Mouse (Mus musculus) embryonic facial prominence, embryonic 14.5 days (tissue): Measurements from ENCODE around the gene Abhd17b. TPM values are rescaled to one million over a fixed set of nuclear protein-coding genes. Genes with fewer than 3 reads are reported as not detected.

Experiments used
- ATAC-seq: fragments of 200-750 bp; cut with Nextera tagmentation; 2 replicates; pipeline ENCODE4 v1.8.0; 2017; ENCODE audit warnings: low read depth, moderate number of reproducible peaks, moderate TSS enrichment
- DNase-seq: peaks from one replicate; pipeline ENCODE4 v3.0.0-alpha.2; 2015; ENCODE audit warnings: low spot score
- H3K27ac ChIP-seq: fragments of 300-500 bp; sonication (generic); replicated peaks from 2 replicates; pipeline ENCODE4 v1.5.1; 2014; ENCODE audit warnings: low read depth, mild to moderate bottlenecking, low read length, moderate library complexity
- H3K27me3 ChIP-seq: fragments of 300-500 bp; sonication (generic); replicated peaks from 2 replicates; pipeline ENCODE4 v1.6.1; 2014; ENCODE audit warnings: low read length; ENCODE audit not compliant: control insufficient read depth, insufficient read depth
- H3K36me3 ChIP-seq: fragments of 300-500 bp; sonication (generic); 2 replicates; pipeline ENCODE4 v1.6.1; 2014; ENCODE audit warnings: low read length, mixed read lengths; ENCODE audit not compliant: control insufficient read depth, insufficient read depth
- H3K4me1 ChIP-seq: fragments of 300-500 bp; sonication (generic); 2 replicates; pipeline ENCODE4 v1.6.1; 2014; ENCODE audit warnings: antibody characterized with exemption, low read length; ENCODE audit not compliant: control insufficient read depth, insufficient read depth
- H3K4me2 ChIP-seq: fragments of 300-500 bp; sonication (generic); 2 replicates; pipeline ENCODE4 v1.6.1; 2014; ENCODE audit warnings: low read depth, mild to moderate bottlenecking, low read length, moderate library complexity, mixed read lengths
- H3K4me3 ChIP-seq: fragments of 300-500 bp; sonication (generic); 2 replicates; pipeline ENCODE4 v1.5.1; 2014; ENCODE audit warnings: low read depth, mild to moderate bottlenecking, low read length
- H3K9ac ChIP-seq: fragments of 300-500 bp; sonication (generic); 2 replicates; pipeline ENCODE4 v1.6.1; 2014; ENCODE audit warnings: low read depth, mild to moderate bottlenecking, low read length, moderate library complexity, mixed read lengths
- H3K9me3 ChIP-seq: fragments of 300-500 bp; sonication (generic); 2 replicates; pipeline ENCODE4 v1.6.1; 2016; ENCODE audit warnings: low read length; ENCODE audit not compliant: control insufficient read depth
- WGBS: fragments of 180-500 bp; shearing (Covaris S2); extraction: QIAGEN DNeasy Blood & Tissue Kit; methylation state at CpG from one replicate; pipeline ENCODE4 v1.1.7; 2014; 5-methylcytosine and 5-hydroxymethylcytosine counted together
- polyA plus RNA-seq: library from polyadenylated mRNA; unstranded; fragments of >200 nt; fragmentation: Nextera tagmentation; extraction: Ambion mirVana; gene quantifications from 2 replicates; pipeline ENCODE4 v1.2.1, GENCODE M21; 2014

The Abhd17b gene
- 39.3 and 39.8 TPM in 2 replicates for polyA plus RNA-seq

DNA sequence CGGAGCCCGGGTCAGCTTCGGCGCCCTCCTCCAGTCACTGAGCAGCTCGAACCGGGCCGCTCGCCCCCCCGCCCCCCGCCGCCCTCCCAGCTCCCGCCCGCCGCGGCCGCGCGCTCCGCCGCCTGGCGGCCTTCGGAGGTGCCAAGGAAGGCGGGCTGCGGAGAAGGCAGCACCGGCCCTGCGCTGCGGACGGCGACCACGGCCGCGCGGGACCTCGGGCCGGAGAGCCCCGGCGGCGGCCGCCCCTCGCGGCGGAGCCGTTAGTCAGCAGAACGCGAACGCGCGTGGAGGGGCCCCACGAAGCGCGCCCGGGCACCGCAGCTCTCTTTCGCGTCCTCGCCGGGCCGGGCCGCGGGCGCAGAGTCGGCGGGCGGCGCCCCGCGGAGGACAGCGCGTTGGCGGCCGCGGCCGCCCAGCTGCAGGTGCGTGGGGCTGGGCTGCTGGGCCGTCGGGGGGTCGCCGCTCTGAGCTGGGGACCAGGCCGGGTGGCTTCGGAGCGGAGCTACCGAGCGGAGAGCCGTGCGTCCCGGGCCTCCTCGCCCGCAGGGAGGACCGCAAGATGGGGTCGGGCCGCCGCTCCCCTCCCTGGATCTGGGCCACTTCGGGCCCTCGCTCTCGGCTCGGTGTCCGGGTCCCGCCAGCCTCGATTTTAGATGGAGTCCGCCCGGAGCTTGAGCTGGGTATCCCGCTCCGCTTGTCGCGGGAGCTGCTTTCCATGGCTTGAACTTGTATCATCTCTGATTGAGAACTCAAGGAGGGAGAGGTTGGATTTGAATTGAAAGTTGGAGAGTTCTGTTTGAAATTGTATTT is at the start of gene Abhd17b:
TSS of gene Abhd17b (plus strand) at position 14 of the 810 bp plus-strand sequence.
- H3K9me3 ChIP-seq = no peaks in the 10 kb centered on the region
- WGBS = 1% methylated on average over 19 of the region's 105 CpGs
- H3K27ac ChIP-seq = peak within 1 kb of the TSS; percentile 98
- H3K36me3 ChIP-seq = 0 out of 2 replicates have a peak, but pooled peaks cover 4% of the 10 kb centered on the region
- DNase-seq (peak; percentile 62), ATAC-seq (peak; percentile 48)
- peak within 1 kb of the TSS; percentile 95 for H3K9ac ChIP-seq
- H3K4me3 ChIP-seq = peak within 1 kb of the TSS; percentile 88
- peak within 1 kb of the TSS; percentile 75 for H3K4me2 ChIP-seq
- H3K4me1 ChIP-seq = peaks cover 18% of the 10 kb centered on the region
- H3K27me3 ChIP-seq = no peaks in the 10 kb centered on the region

DNA sequence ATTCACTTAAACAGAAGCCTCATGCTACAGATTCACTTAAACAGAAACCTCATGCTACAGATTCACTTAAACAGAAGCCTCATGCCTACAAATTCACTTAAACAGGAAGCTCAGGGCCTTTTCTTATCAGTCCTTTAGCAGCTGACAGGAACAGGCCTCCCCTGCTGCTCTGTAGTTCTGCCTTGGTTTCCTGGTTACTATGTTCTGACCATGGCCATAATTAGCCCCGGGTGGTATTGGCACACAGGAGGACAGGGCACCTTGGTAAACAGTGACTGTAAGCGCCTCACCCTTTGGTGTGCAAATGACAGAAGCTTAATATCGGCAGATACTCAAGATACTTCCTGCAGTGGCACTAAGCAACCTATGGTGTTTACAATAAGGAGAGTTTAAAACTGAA is 49.1 kb upstream of the Abhd17b start:
- no peak overlapping the region for H3K9ac ChIP-seq
- H3K4me3 ChIP-seq = no peak overlapping the region
- H3K36me3 ChIP-seq = no peaks in the 10 kb centered on the region
- no peak for ATAC-seq
- WGBS = 74% methylated on average over 3 of the region's 3 CpGs
- H3K9me3 ChIP-seq = no peaks in the 10 kb centered on the region
- H3K4me2 ChIP-seq = no peak overlapping the region
- H3K4me1 ChIP-seq = peaks cover 6% of the 10 kb centered on the region; the same call in 1 of the 2 replicates
- H3K27ac ChIP-seq = no peak overlapping the region
- no peaks in the 10 kb centered on the region for H3K27me3 ChIP-seq
- no peak for DNase-seq

DNA sequence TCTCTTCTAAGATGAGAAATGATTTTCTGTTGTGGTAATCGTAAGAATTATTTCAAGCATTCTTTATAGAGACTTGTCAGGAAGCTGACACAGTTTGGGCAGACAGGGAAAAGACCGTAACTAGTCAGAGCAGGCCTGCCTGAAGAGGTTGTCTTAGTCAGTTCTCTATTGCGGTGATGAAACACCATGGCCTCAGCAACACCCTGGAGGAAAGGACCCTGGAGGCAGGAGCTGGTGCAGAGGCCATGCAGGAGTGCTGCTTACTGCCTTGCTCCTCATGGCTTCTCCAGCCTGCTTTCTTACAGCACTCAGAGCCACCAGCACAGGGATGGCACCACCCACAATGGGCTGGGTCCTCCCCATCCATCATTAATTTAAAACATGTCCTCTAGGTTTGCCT is 47.7 kb upstream of the Abhd17b start:
- H3K4me3 ChIP-seq = no peak overlapping the region
- H3K9me3 ChIP-seq = no peaks in the 10 kb centered on the region
- DNase-seq = no peak
- H3K9ac ChIP-seq = no peak overlapping the region
- H3K4me2 ChIP-seq = no peak overlapping the region
- H3K4me1 ChIP-seq = no peaks in the 10 kb centered on the region
- H3K27me3 ChIP-seq = no peaks in the 10 kb centered on the region
- no peak overlapping the region for H3K27ac ChIP-seq
- no peak for ATAC-seq
- 78% methylated on average over 3 of the region's 3 CpGs for WGBS
- no peaks in the 10 kb centered on the region for H3K36me3 ChIP-seq

DNA sequence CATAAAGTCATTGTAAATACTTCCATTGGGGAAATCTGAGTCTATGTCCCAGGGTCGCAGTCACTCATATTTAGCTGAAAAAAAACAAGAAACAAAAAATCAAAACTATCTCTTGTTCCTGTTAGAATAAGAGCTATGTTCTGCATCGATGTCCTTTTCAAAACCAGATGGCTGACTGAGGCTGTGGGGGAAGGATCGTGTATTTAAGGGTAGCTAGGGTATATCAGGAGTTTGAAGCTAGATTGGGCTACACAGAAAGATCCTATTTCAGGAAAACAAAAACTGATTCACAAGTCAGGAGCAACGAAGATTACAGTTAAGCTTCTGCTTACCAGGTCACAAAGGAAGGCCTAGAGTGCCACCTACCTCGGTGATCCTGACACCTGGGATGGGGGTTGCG is 42.7 kb upstream of the Abhd17b start:
- 62% methylated on average over 6 of the region's 6 CpGs for WGBS
- H3K27ac ChIP-seq = no peak overlapping the region
- no peak; the same call in 1 of the 2 replicates for ATAC-seq
- no peaks in the 10 kb centered on the region for H3K4me1 ChIP-seq
- no peak overlapping the region for H3K4me3 ChIP-seq
- no peak overlapping the region for H3K9ac ChIP-seq
- H3K36me3 ChIP-seq = no peaks in the 10 kb centered on the region
- DNase-seq = no peak
- no peak overlapping the region for H3K4me2 ChIP-seq
- no peaks in the 10 kb centered on the region for H3K9me3 ChIP-seq
- H3K27me3 ChIP-seq = no peaks in the 10 kb centered on the region

DNA sequence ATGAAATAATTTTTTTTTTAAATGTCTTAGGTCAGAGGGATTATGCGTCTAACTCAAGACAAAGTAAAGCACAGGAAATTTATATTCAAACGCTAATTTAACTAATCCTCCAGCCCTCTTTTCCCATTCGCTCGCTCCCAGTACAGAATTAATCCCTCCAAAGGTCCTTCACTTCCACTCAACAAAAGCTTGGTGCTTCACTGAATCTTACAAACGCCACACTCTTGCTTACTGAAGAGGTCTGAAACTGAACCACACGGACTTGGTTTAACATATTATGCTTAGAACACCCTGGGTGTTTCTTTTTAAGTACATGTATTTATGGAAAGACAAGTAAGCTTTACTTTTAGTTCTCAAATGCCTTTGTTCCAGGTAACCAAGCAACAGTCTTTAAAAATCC is 41.7 kb upstream of the Abhd17b start:
- H3K27ac ChIP-seq = no peak overlapping the region
- WGBS = 52% methylated on average over 6 of the region's 6 CpGs
- no peak for ATAC-seq
- H3K9me3 ChIP-seq = no peaks in the 10 kb centered on the region
- H3K36me3 ChIP-seq = no peaks in the 10 kb centered on the region
- H3K4me2 ChIP-seq = no peak overlapping the region
- H3K4me1 ChIP-seq = no peaks in the 10 kb centered on the region
- H3K9ac ChIP-seq = no peak overlapping the region
- H3K27me3 ChIP-seq = no peaks in the 10 kb centered on the region
- H3K4me3 ChIP-seq = no peak overlapping the region
- DNase-seq = no peak

DNA sequence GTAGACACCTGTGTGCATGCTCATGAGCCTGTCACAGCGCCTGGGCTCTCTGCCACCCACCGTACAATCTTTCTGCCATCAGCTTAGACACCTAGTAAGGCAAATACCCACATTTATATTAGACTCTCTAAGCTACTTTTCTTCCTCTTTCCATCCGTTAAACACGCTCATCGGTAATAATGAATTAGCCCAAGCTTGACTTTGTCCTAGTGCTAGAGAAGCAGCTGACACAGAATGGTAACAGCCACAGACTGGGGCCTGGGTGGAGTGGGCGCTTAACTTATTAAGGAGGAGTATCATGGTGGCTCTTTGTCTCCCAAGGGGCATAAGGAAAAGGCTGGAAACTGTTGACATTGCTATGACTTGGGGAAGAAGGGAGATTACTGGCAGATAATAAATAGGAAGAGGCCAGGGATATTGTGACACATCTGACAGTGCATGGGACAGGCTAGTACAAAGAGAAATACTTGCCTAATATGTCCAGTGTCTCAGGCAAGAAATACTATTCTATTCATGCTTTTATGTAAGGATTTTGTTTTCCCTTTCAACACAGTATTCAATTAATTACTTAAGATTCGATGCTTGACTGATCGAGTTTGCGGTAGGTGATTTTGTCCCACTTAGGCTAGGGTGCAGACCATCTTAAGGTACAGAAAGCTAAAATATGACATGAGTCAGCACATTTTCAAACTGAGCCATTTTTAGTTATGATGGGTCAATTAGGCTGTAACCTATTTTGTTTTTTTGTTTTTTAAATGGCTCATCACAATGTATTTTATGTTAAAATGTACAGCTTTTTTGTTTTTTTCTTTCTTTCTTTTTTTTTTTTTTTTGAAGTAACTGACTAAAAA is 41.0 kb upstream of the Abhd17b start:
- no peak overlapping the region for H3K4me2 ChIP-seq
- H3K36me3 ChIP-seq = no peaks in the 10 kb centered on the region
- no peak overlapping the region for H3K27ac ChIP-seq
- DNase-seq (no peak), ATAC-seq (no peak)
- WGBS = 87% methylated on average over 9 of the region's 9 CpGs
- no peaks in the 10 kb centered on the region for H3K9me3 ChIP-seq
- no peak overlapping the region for H3K4me3 ChIP-seq
- H3K9ac ChIP-seq = no peak overlapping the region
- H3K27me3 ChIP-seq = no peaks in the 10 kb centered on the region
- H3K4me1 ChIP-seq = no peaks in the 10 kb centered on the region

DNA sequence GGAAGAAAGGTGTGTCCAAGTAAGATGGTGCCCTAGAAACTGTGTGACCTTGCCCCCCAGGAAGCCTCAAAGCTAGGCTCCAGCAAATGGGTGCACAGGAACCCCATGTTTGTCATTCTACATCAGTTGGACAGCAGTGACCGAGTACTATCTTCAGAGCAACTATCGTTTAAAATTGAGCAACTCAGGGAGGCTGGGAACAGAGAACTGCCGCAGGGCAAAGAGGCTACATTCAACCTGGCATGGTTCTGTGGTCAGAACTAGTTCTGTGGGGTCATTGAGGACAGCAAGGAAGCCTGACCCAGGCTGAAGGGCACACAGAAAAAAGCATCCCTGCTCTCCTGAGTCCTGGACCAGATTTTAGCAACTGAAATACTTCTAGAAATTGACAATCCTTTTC is 37.2 kb upstream of the Abhd17b start:
- no peak for ATAC-seq
- no peaks in the 10 kb centered on the region for H3K27me3 ChIP-seq
- H3K36me3 ChIP-seq = no peaks in the 10 kb centered on the region
- no peak overlapping the region for H3K27ac ChIP-seq
- H3K9me3 ChIP-seq = no peaks in the 10 kb centered on the region
- no peaks in the 10 kb centered on the region for H3K4me1 ChIP-seq
- no peak overlapping the region for H3K4me2 ChIP-seq
- no peak for DNase-seq
- H3K9ac ChIP-seq = no peak overlapping the region
- 96% methylated on average over 3 of the region's 3 CpGs for WGBS
- no peak overlapping the region for H3K4me3 ChIP-seq

DNA sequence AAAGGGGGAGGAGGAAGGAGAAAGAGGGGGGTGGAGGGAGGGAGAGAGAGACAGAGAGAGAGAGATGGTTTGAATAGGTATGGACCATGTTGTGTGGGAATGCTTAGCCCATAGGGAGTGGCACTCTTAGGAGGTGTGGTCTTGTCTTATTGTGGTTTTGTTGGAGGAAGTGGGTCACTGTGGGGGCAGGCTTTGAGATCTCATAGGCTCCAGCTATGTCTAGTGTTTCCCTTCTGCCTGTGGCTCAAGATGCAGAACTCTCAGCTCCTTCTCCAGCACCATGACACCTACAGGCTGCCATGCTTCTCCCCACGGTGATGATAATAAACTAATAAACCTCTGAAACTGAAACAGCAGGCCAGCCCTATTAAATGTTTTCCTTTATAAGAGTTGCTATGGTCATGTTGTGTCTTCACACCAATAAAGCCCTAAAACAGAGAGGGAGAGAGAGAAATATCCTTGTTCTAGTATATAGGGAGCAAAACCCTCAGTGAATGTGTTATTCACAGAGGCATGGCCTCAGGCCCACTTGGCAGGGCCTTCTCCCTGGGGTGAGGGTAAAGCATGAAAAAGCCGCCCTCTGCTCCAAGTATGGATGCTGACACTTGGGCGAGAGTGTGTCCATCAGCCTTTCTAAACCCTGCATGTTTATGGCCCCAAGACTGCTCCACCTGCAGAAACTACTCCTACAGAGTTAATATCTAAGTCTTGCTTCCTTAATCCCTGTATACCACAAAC is 29.4 kb upstream of the Abhd17b start:
- no peak overlapping the region for H3K9ac ChIP-seq

More for the DNA sequence above, 29.4 kb upstream of the Abhd17b start:
- DNase-seq = no peak
- H3K9me3 ChIP-seq = no peaks in the 10 kb centered on the region
- H3K36me3 ChIP-seq = no peaks in the 10 kb centered on the region
- H3K4me3 ChIP-seq = no peak overlapping the region
- H3K27ac ChIP-seq = no peak overlapping the region
- no peak for ATAC-seq
- no peaks in the 10 kb centered on the region for H3K27me3 ChIP-seq
- H3K4me2 ChIP-seq = no peak overlapping the region
- 88% methylated on average over 3 of the region's 3 CpGs for WGBS
- H3K4me1 ChIP-seq = no peaks in the 10 kb centered on the region
